Mouse (Mus musculus): ENCODE results near the gene Gsta3. TPM values are rescaled to one million over a fixed set of nuclear protein-coding genes. Genes with fewer than 3 reads are reported as not detected.
"Not testable (repeated sequence)": the region's sequence is repeated elsewhere in the genome, so short reads cannot be mapped to it uniquely, and the experiment has no call there.

Gene Gsta3
- 143 and 187 TPM in 2 replicates for polyA plus RNA-seq (2015; fragmentation: Nextera tagmentation; extraction: Ambion mirVana)

DNA sequence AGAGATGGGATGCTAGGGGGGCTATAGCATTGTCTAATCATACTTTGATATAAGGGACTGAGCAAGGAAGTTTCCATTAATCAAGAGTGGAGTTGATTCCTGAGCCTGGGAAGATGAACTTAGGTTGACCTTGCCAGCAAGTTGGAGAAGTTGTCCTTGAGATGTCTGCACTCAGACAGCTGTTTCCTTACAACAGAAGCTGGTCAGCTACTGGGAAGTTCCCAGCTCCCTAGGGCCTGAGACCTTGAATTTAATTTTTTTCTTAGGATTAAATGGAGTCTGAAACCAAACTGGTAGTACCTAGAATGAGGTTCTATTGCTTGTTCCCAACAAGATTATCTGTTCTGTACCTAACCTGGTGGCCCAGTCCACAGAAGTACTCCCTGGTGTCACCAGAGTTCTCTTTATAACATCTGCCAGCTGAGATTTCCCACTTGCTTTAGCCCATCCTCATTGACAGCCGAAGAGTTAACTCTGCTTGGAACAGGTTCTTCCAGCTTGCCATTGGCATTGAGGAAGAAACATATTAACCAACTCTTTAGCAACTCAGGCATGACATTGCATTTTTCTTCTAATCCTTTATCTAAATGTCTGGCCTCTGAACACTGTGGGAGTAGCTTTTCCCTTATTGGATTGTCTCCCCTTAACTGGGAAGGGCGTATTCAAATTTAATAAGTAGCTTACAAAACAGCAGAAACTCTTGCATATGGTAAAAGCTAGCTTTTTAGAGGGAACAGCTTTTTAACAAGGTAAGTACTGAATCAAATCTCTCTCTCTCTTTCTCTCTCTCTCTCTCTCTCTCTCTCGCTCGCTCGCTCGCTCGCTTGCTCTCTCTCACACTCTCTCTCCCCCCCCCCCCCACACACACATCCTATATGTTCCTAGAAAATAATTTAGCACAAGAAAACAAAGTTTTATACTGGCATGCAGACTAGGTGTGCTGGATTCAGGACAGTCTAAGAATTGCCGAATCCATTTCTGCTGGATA, at the start of gene Gsta3:
Gene Gsta3, plus strand, starts transcription at position 679 of the 988 bp plus-strand sequence.
- TF ChIP-seq EP300 (IDR thresholded peaks at IDR 0.05; ENCODE audit: low read depth) (peak; percentile 65; the same call in 1 of the 2 replicates), CTCF (IDR thresholded peaks at IDR 0.05; ENCODE audit: low read depth) (no peak)
- H3K4me3 ChIP-seq (ENCODE audit: low read depth, low read length), result peak within 1 kb of the TSS; percentile 36
- H3K4me2 ChIP-seq (ENCODE audit: low read depth, low read length), result peak within 1 kb of the TSS; percentile 65
- WGBS (ENCODE audit: insufficient replicate concordance), result 64% methylated on average over 8 of the region's 8 CpGs
- DNase-seq (no peak), ATAC-seq (peak; percentile 92)
- H3K9ac ChIP-seq (replicated peaks), result peak within 1 kb of the TSS; percentile 51
- peaks cover 8% of the 10 kb centered on the region for H3K4me1 ChIP-seq (ENCODE audit: insufficient read depth)
- H3K36me3 ChIP-seq (replicated peaks; ENCODE audit: insufficient read depth, low read length), result no peaks in the 10 kb centered on the region
- no peaks in the 10 kb centered on the region for H3K9me3 ChIP-seq (ENCODE audit: low read length)
- peak within 1 kb of the TSS; percentile 75 for H3K27ac ChIP-seq (ENCODE audit: low read depth)
- no peaks in the 10 kb centered on the region for H3K27me3 ChIP-seq (ENCODE audit: insufficient read depth, low read length)

DNA sequence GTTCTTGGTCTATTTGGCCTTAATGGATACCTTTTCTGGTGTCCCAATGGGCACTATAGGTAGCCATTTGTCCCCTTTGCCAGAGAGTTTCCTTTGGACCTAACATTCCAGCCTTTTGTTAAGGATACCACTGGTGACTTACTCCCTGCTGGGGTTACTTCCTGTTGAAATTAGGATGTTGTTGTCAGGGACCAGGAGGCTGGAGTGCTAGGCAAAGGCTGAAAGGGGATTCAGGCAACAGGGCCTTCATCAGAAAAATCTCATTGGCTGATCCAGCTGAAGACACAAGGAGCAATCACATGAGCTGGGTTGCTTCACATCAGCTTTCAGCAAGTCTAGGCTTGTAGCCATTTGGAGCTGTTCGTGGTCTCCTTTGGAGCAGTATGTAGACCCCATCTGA, 34.1 kb upstream of the Gsta3 start:
- 75% methylated on average over 1 of the region's 1 CpGs for WGBS (ENCODE audit: insufficient replicate concordance)
- H3K9me3 ChIP-seq (ENCODE audit: low read length), result no peaks in the 10 kb centered on the region
- H3K4me2 ChIP-seq (ENCODE audit: low read depth, low read length), result no peak overlapping the region
- no peaks in the 10 kb centered on the region for H3K27me3 ChIP-seq (ENCODE audit: insufficient read depth, low read length)
- no peaks in the 10 kb centered on the region for H3K36me3 ChIP-seq (replicated peaks; ENCODE audit: insufficient read depth, low read length)
- no peak overlapping the region for H3K4me3 ChIP-seq (ENCODE audit: low read depth, low read length)
- H3K27ac ChIP-seq (ENCODE audit: low read depth), result no peak overlapping the region
- no peak for TF ChIP-seq CTCF (IDR thresholded peaks at IDR 0.05; ENCODE audit: low read depth)
- TF ChIP-seq EP300 (IDR thresholded peaks at IDR 0.05; ENCODE audit: low read depth), result no peak
- H3K4me1 ChIP-seq (ENCODE audit: insufficient read depth), result no peaks in the 10 kb centered on the region
- DNase-seq (no peak), ATAC-seq (no peak)
- no peak overlapping the region for H3K9ac ChIP-seq (replicated peaks)

GRCm38 (mm10) chr1:21213537-21213936, 26.9 kb upstream of the Gsta3 start:
- not testable (repeated sequence) for H3K27me3 ChIP-seq (ENCODE audit: insufficient read depth, low read length); H3K27ac ChIP-seq (ENCODE audit: low read depth); H3K9me3 ChIP-seq (ENCODE audit: low read length); H3K9ac ChIP-seq (replicated peaks); H3K4me3 ChIP-seq (ENCODE audit: low read depth, low read length); H3K36me3 ChIP-seq (replicated peaks; ENCODE audit: insufficient read depth, low read length); H3K4me2 ChIP-seq (ENCODE audit: low read depth, low read length); DNase-seq; H3K4me1 ChIP-seq (ENCODE audit: insufficient read depth)
- peak; percentile 46 for ATAC-seq
- 22% methylated on average over 2 of the region's 3 CpGs for WGBS (ENCODE audit: insufficient replicate concordance)
- peak; percentile 46 for TF ChIP-seq CTCF (IDR thresholded peaks at IDR 0.05; ENCODE audit: low read depth)

GRCm38 (mm10) chr1:21213991-21214692, 26.2 kb upstream of the Gsta3 start:
- H3K36me3 ChIP-seq (replicated peaks; ENCODE audit: insufficient read depth, low read length); H3K4me3 ChIP-seq (ENCODE audit: low read depth, low read length); H3K4me2 ChIP-seq (ENCODE audit: low read depth, low read length); H3K4me1 ChIP-seq (ENCODE audit: insufficient read depth); H3K27ac ChIP-seq (ENCODE audit: low read depth); H3K9me3 ChIP-seq (ENCODE audit: low read length); H3K27me3 ChIP-seq (ENCODE audit: insufficient read depth, low read length); DNase-seq; H3K9ac ChIP-seq (replicated peaks); ATAC-seq: not testable (repeated sequence)
- WGBS (ENCODE audit: insufficient replicate concordance), result 63% methylated on average over 6 of the region's 6 CpGs

GRCm38 (mm10) chr1:21218489-21218919, 21.9 kb upstream of the Gsta3 start, which contains the start of gene Tmem14a:
Gene Tmem14a, plus strand, starts transcription at chr1:21218575.
- Histone ChIP-seq H3K36me3 (replicated peaks; ENCODE audit: insufficient read depth, low read length) (no peaks in the 10 kb centered on the region), H3K4me1 (ENCODE audit: insufficient read depth) (peaks cover 12% of the 10 kb centered on the region), H3K27ac (ENCODE audit: low read depth) (peak within 1 kb of the TSS; percentile 62), H3K9me3 (ENCODE audit: low read length) (no peaks in the 10 kb centered on the region), H3K4me3 (ENCODE audit: low read depth, low read length) (peak within 1 kb of the TSS; percentile 65), H3K9ac (replicated peaks) (peak within 1 kb of the TSS; percentile 76), H3K4me2 (ENCODE audit: low read depth, low read length) (peak within 1 kb of the TSS; percentile 74), H3K27me3 (ENCODE audit: insufficient read depth, low read length) (no peaks in the 10 kb centered on the region)
- peak; percentile 96 for TF ChIP-seq CTCF (IDR thresholded peaks at IDR 0.05; ENCODE audit: low read depth)
- no peak for TF ChIP-seq EP300 (IDR thresholded peaks at IDR 0.05; ENCODE audit: low read depth)
- DNase-seq, result peak; percentile 88
- peak; percentile 93 for ATAC-seq
- 2% methylated on average over 17 of the region's 17 CpGs for WGBS (ENCODE audit: insufficient replicate concordance)

DNA sequence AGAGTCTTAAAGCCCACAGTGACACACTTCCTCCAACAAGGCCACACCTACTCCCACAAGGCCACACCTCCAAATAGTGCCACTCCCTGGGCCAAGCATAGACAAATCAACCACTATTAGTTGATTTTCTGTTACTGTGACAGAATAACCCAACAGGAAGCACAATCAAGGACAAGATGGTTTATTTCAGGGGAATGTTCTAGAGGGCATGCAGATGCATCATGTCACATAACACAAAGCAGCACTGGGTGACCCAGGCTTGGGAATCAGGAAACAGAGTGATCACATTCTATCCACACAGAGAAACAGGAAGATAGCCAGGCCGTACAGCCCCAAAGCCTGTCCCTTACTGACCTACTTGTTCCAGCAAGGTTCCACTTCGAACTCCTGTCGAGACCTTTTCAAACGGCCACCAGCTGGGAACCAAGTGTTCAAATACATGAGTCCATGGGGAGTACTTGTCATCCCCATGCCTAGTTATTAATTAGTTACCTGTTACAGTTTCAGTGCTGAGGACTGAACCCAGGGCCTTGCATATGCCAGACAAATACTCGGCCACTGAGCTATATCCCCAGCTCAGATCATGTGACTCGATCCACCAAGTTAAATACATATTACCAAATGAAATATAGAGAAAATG, 12.5 kb upstream of the Gsta3 start:
- TF ChIP-seq CTCF (IDR thresholded peaks at IDR 0.05; ENCODE audit: low read depth) (no peak), EP300 (IDR thresholded peaks at IDR 0.05; ENCODE audit: low read depth) (no peak)
- Histone ChIP-seq H3K9me3 (ENCODE audit: low read length) (no peaks in the 10 kb centered on the region), H3K4me3 (ENCODE audit: low read depth, low read length) (no peak overlapping the region), H3K27ac (ENCODE audit: low read depth) (no peak overlapping the region), H3K9ac (replicated peaks) (no peak overlapping the region), H3K27me3 (ENCODE audit: insufficient read depth, low read length) (no peaks in the 10 kb centered on the region), H3K36me3 (replicated peaks; ENCODE audit: insufficient read depth, low read length) (no peaks in the 10 kb centered on the region), H3K4me2 (ENCODE audit: low read depth, low read length) (no peak overlapping the region), H3K4me1 (ENCODE audit: insufficient read depth) (peaks cover 8% of the 10 kb centered on the region)
- ATAC-seq (no peak), DNase-seq (no peak)
- 82% methylated on average over 6 of the region's 6 CpGs for WGBS (ENCODE audit: insufficient replicate concordance)

- H3K27ac ChIP-seq (ENCODE audit: low read depth), result not testable (repeated sequence)
Observed at GRCm38 (mm10) chr1:21228740-21229722, 11.4 kb upstream of the Gsta3 start.

More at GRCm38 (mm10) chr1:21228740-21229722, 11.4 kb upstream of the Gsta3 start:
- not testable (repeated sequence) for H3K9ac ChIP-seq (replicated peaks); H3K27me3 ChIP-seq (ENCODE audit: insufficient read depth, low read length); H3K4me3 ChIP-seq (ENCODE audit: low read depth, low read length); H3K4me2 ChIP-seq (ENCODE audit: low read depth, low read length); DNase-seq; H3K4me1 ChIP-seq (ENCODE audit: insufficient read depth); H3K36me3 ChIP-seq (replicated peaks; ENCODE audit: insufficient read depth, low read length); H3K9me3 ChIP-seq (ENCODE audit: low read length); ATAC-seq
- 71% methylated on average over 15 of the region's 15 CpGs for WGBS (ENCODE audit: insufficient replicate concordance)

Data from liver, postnatal 0 days (tissue).